Mouse (Mus musculus) stomach, embryonic 14.5 days (tissue): ENCODE measurements around the gene Phkg1. TPM values are rescaled to one million over a fixed set of nuclear protein-coding genes. Genes with fewer than 3 reads are reported as not detected.

Experiments used
- polyA plus RNA-seq: library from polyadenylated mRNA; unstranded; fragments of >200 nt; fragmentation: Nextera tagmentation; extraction: Ambion mirVana; gene quantifications from 2 replicates; pipeline ENCODE4 v1.2.1, GENCODE M21; 2014

Gene Phkg1
- polyA plus RNA-seq, 1 experiment from 2014 or later = not detected

Other genes with a start within 250 kb of the Phkg1 start
- gene Zfp11, start 228.4 kb downstream of the Phkg1 start, polyA plus RNA-seq = 4.7 and 5.8 TPM in 2 replicates
- gene Sept14, start 190.0 kb downstream of the Phkg1 start, polyA plus RNA-seq = not detected in 2 replicates
- gene Mrps17, start 183.1 kb downstream of the Phkg1 start, polyA plus RNA-seq = 194 and 206 TPM in 2 replicates
- gene Nipsnap2, start 173.5 kb downstream of the Phkg1 start, polyA plus RNA-seq = 98.4 and 103 TPM in 2 replicates
- gene Psph, start 111.1 kb downstream of the Phkg1 start, polyA plus RNA-seq = 36.4 and 37.0 TPM in 2 replicates
- 45.3 and 51.4 TPM in 2 replicates for gene Sumf2, start 51.6 kb downstream of the Phkg1 start, polyA plus RNA-seq
- 795 and 869 TPM in 2 replicates for gene Chchd2, start 11.1 kb downstream of the Phkg1 start, polyA plus RNA-seq
- 5.7 and 6.1 TPM in 2 replicates for gene Zbed5, start 2.8 kb downstream of the Phkg1 start, polyA plus RNA-seq
- gene Nupr1l, start 10.0 kb upstream of the Phkg1 start, polyA plus RNA-seq = 2.2 and 3.1 TPM in 2 replicates
- 16.2 and 19.1 TPM in 2 replicates for gene Vkorc1l1, start 43.4 kb upstream of the Phkg1 start, polyA plus RNA-seq
- 71.4 and 74.7 TPM in 2 replicates for gene Gusb, start 104.5 kb upstream of the Phkg1 start, polyA plus RNA-seq
- 35.1 TPM in 2 replicates for gene Asl, start 130.7 kb upstream of the Phkg1 start, polyA plus RNA-seq
- gene Crcp, start 130.7 kb upstream of the Phkg1 start, polyA plus RNA-seq = 20.0 and 24.2 TPM in 2 replicates
- 82.7 and 87.3 TPM in 2 replicates for gene Tpst1, start 174.8 kb upstream of the Phkg1 start, polyA plus RNA-seq
- gene Kctd7, start 246.3 kb upstream of the Phkg1 start, polyA plus RNA-seq = 5.0 and 5.1 TPM in 2 replicates